Mouse (Mus musculus): ENCODE results near the gene Psip1.

Psip1 gene

DNA sequence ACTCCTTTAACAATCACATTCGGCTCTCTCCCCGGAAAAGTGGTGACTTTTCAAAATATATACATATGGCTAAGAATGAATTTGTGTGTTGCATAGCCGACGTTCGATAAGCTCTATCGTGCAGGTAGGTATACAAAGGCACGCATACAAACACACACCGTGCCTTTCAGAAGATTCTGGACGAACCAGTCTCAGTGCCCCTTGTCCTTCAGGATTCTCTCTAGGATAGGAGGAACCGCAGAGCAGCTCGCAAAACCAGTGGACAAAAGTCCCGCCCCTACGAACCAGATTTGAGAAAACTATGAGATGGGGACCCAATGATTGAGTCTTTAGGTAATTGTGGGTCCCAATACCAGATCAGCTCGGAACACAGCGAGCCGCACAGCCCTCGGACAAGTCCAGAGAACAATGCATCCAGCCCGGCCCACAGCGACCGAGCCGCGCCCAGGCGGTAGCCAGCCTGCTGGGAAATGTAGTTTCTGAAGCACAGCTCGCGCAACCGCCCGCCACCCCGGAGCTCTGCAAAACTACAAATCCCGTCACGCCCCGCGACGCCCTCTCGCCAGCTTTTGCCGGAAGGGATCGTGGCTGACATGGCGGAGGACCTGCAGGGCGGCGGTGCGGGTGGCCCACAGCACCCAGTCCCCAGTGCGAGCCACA lies 69.0 kb downstream of the Psip1 start, which contains the start of gene Snapc3:
Gene Snapc3 (plus strand): TSS at position 565 of the 660 bp plus-strand sequence.
- DNase-seq: peak; percentile 96

- no peak for DNase-seq
Observed at GRCm38 (mm10) chr4:83414241-83414824, 71.9 kb downstream of the Psip1 start.

- DNase-seq: no peak
Observed at GRCm38 (mm10) chr4:83412060-83412459, 74.2 kb downstream of the Psip1 start.

GRCm38 (mm10) chr4:83409867-83410505 lies 76.3 kb downstream of the Psip1 start:
- DNase-seq: no peak

DNA sequence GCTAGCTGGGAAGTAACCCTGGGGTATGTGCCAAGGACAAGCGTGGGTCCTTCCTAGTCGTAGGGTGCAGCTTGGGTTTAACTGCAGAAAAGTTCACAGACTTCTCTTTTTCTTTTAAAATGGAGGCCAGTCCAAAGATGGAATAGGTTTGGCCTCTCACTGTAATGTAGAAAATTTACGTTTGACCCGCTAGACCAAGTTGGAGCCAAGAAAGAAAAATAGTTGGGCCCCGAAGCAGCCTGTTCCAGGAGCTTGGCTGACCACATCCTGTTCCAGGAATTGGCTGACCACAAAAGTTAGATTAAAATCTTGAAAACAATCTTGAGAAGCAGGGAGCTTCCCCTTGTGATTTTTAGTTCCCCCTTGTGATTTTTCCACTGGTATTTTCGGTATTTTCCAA lies 78.6 kb downstream of the Psip1 start:
- no peak for DNase-seq

All from thymus, postnatal 14 days (tissue).